Comparison of ENCODE assay signal across 25 mouse cellular contexts in genomic region chr12:13691394-13692165, GRCm38 (mm10).
DNase-seq lines count a peak whose midpoint lies in the region; ATAC-seq lines count a peak whose summit lies in the region.
"Had no signal": no experiment of that assay in that cellular context is flagged by ENCODE, and none has a peak within 500 bp of the region (broad histone marks: within the 10 kb centered on the region; RNA-seq: fewer than 3 reads in every experiment).

No protein-coding gene starts in this region.

- H3K27ac ChIP-seq in forebrain, embryonic 12.5 days = no peak overlapping the region
- H3K27ac ChIP-seq in forebrain, embryonic 15.5 days (replicated peaks) = no peak overlapping the region
- no peak overlapping the region for H3K27ac ChIP-seq in neural tube, embryonic 11.5 days (ENCODE audit: low read depth, low read length)
- H3K27ac ChIP-seq in hindbrain, embryonic 14.5 days = no peak overlapping the region
- H3K27ac ChIP-seq: embryonic facial prominence, embryonic 15.5 days had no signal

- H3K4me3 ChIP-seq in forebrain, embryonic 12.5 days (replicated peaks) = no peak overlapping the region
- no peak overlapping the region for H3K4me3 ChIP-seq in forebrain, embryonic 15.5 days
- H3K4me3 ChIP-seq in neural tube, embryonic 11.5 days (ENCODE audit: low read depth, low read length) = no peak overlapping the region
- H3K4me3 ChIP-seq in hindbrain, embryonic 14.5 days (replicated peaks; ENCODE audit: low read length) = no peak overlapping the region
- H3K4me3 ChIP-seq: embryonic facial prominence, embryonic 15.5 days; heart, embryonic 12.5 days; myocyte had no signal

- WGBS in forebrain, embryonic 12.5 days = 46% methylated on average over 2 of the region's 2 CpGs
- 50% methylated on average over 2 of the region's 2 CpGs for WGBS in forebrain, embryonic 15.5 days
- WGBS in neural tube, embryonic 11.5 days = 43% methylated on average over 2 of the region's 2 CpGs
- WGBS in hindbrain, embryonic 14.5 days = 43% methylated on average over 2 of the region's 2 CpGs

- H3K4me2 ChIP-seq in forebrain, embryonic 12.5 days = no peak overlapping the region
- no peak overlapping the region for H3K4me2 ChIP-seq in forebrain, embryonic 15.5 days (replicated peaks)
- H3K4me2 ChIP-seq in neural tube, embryonic 11.5 days (ENCODE audit: low read depth) = no peak overlapping the region
- H3K4me2 ChIP-seq in hindbrain, embryonic 14.5 days (replicated peaks) = no peak overlapping the region
- H3K4me2 ChIP-seq: embryonic facial prominence, embryonic 15.5 days; heart, embryonic 12.5 days had no signal

- no peak for DNase-seq in neural tube, embryonic 11.5 days (ENCODE audit: low spot score)
- DNase-seq in neural tube, embryonic 10.5 days (ENCODE audit: extremely low spot score, low spot score) = no peak
- no peak for DNase-seq in hindbrain, embryonic 14.5 days (ENCODE audit: low spot score)
- DNase-seq in cerebellum, postnatal 25 days = no peak
- no peak for DNase-seq in testis, postnatal 14 days (ENCODE audit: low spot score)
- DNase-seq: adrenal gland, adult 8-10 months; cerebellum, adult 18-20 months; cerebellum, postnatal 14 days; gastrocnemius, postnatal 10 days; heart, adult 11 months; heart, postnatal 10 days; kidney, postnatal 36 days; layer of hippocampus, postnatal 36 days; lung, postnatal 4 days; thymus, adult 2 months had no signal

- peak; percentile 63; the same call in 1 of the 2 replicates for ATAC-seq in forebrain, embryonic 12.5 days (ENCODE audit: low FRiP score)
- ATAC-seq in forebrain, embryonic 15.5 days (replicated peaks) = no peak
- ATAC-seq in neural tube, embryonic 11.5 days (ENCODE audit: insufficient read depth, low FRiP score, low TSS enrichment) = peak; percentile 45; the same call in 1 of the 2 replicates
- ATAC-seq in hindbrain, embryonic 14.5 days (ENCODE audit: low FRiP score) = peak; percentile 53; the same call in 1 of the 2 replicates
- ATAC-seq: activated CD4-positive, CD25-positive, alpha-beta regulatory T cell, adult 4 months; intestine, postnatal 0 days; Patski had no signal

- H3K9ac ChIP-seq in forebrain, embryonic 12.5 days = no peak overlapping the region
- H3K9ac ChIP-seq in forebrain, embryonic 15.5 days (replicated peaks) = no peak overlapping the region
- H3K9ac ChIP-seq in neural tube, embryonic 11.5 days (ENCODE audit: low read length) = no peak overlapping the region
- no peak overlapping the region for H3K9ac ChIP-seq in hindbrain, embryonic 14.5 days
- H3K9ac ChIP-seq: embryonic facial prominence, embryonic 15.5 days; heart, embryonic 12.5 days had no signal

- no peaks in the 10 kb centered on the region for H3K27me3 ChIP-seq in forebrain, embryonic 12.5 days
- H3K27me3 ChIP-seq in forebrain, embryonic 15.5 days = no peaks in the 10 kb centered on the region
- H3K27me3 ChIP-seq in neural tube, embryonic 11.5 days (ENCODE audit: control insufficient read depth, insufficient read depth, low read length) = no peaks in the 10 kb centered on the region
- H3K27me3 ChIP-seq in hindbrain, embryonic 14.5 days (ENCODE audit: control insufficient read depth, insufficient read depth, low read length) = no peaks in the 10 kb centered on the region
- H3K27me3 ChIP-seq: CH12.LX; embryonic facial prominence, embryonic 15.5 days; heart, embryonic 12.5 days had no signal

- H3K36me3 ChIP-seq in forebrain, embryonic 12.5 days (replicated peaks) = no peaks in the 10 kb centered on the region
- no peaks in the 10 kb centered on the region for H3K36me3 ChIP-seq in forebrain, embryonic 15.5 days
- no peaks in the 10 kb centered on the region for H3K36me3 ChIP-seq in neural tube, embryonic 11.5 days (ENCODE audit: control insufficient read depth, insufficient read depth, low read length)
- H3K36me3 ChIP-seq in hindbrain, embryonic 14.5 days (replicated peaks; ENCODE audit: control insufficient read depth, insufficient read depth) = no peaks in the 10 kb centered on the region
- H3K36me3 ChIP-seq: embryonic facial prominence, embryonic 15.5 days; G1E; heart, embryonic 12.5 days had no signal

- H3K4me1 ChIP-seq in forebrain, embryonic 12.5 days = peaks cover 8% of the 10 kb centered on the region
- no peaks in the 10 kb centered on the region for H3K4me1 ChIP-seq in forebrain, embryonic 15.5 days
- H3K4me1 ChIP-seq in neural tube, embryonic 11.5 days (ENCODE audit: control insufficient read depth, insufficient read depth, low read length) = no peaks in the 10 kb centered on the region
- no peaks in the 10 kb centered on the region for H3K4me1 ChIP-seq in hindbrain, embryonic 14.5 days (replicated peaks; ENCODE audit: control insufficient read depth, insufficient read depth, low read length)
- H3K4me1 ChIP-seq: embryonic facial prominence, embryonic 15.5 days had no signal

- H3K9me3 ChIP-seq in forebrain, embryonic 12.5 days = no peaks in the 10 kb centered on the region
- no peaks in the 10 kb centered on the region for H3K9me3 ChIP-seq in forebrain, embryonic 15.5 days
- no peaks in the 10 kb centered on the region for H3K9me3 ChIP-seq in neural tube, embryonic 11.5 days (ENCODE audit: control insufficient read depth, low read length)
- H3K9me3 ChIP-seq in hindbrain, embryonic 14.5 days (ENCODE audit: control insufficient read depth, low read length) = no peaks in the 10 kb centered on the region
- H3K9me3 ChIP-seq: embryonic facial prominence, embryonic 15.5 days; G1E; heart, embryonic 12.5 days had no signal
